Mouse (Mus musculus): ENCODE measurements around the gene Pold2.

- TF ChIP-seq CTCF (IDR thresholded peaks at IDR 0.05; ENCODE audit: low read depth), result no peak
- no peak for TF ChIP-seq EP300 (IDR thresholded peaks at IDR 0.05; ENCODE audit: low read depth)
Measured at GRCm38 (mm10) chr11:5861678-5862393, 16.3 kb downstream of the Pold2 start, which contains the start of gene Aebp1.
